Mouse (Mus musculus) spleen, postnatal 14 days (tissue): ENCODE results near the gene Gpank1.

Experiments used
- DNase-seq, 2 experiments: peaks; one replicate each; pipeline ENCODE4 v3.0.0; 2021 to 2022; ENCODE audit warnings: low spot score in 2 of 2

The Gpank1 gene

GRCm38 (mm10) chr17:35121143-35121799 is at the start of gene Gpank1:
Gene Gpank1 (plus strand): TSS chr17:35121455.
- DNase-seq, result peak; percentile 91 to 94

- no peak for DNase-seq
Observed at GRCm38 (mm10) chr17:35074097-35074496, 47.2 kb upstream of the Gpank1 start.

DNA sequence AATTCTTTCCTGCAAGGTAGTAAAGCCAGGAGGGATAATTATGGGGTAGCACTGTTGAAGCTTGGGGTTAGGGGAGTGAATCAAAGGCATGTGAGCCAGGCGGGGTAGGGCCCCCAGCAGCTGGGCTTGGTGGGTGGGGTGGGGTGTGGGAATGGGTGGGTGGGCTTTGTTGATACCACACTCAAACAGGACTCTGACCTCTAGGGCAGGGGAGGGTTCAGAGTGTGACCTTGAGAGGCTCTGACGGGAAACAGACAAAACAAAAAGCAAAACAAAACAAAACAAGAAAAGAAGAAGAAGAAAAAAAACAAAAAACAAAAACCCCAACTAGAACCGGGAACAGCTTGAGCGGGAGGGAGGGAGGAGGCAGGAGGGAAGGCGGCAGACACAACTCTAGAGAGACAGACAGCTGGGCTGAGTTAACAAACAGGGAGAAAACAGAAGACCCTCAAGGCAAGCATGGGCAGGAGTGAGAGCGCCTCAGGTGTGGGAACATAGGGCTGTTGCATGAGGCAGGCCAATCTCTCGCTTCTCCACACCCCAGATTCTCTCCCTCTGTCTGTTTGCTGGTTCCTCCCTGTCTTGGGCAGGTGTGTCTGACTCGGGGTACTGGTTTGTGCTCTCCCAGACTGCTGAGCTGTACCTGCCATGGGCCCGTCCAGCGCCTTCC is 44.6 kb upstream of the Gpank1 start, which contains the start of gene Ly6g6e:
Gene Ly6g6e, plus strand, starts transcription at position 396 of the 670 bp plus-strand sequence.
- no peak for DNase-seq

- DNase-seq, result no peak
Observed at GRCm38 (mm10) chr17:35077285-35077684, 44.0 kb upstream of the Gpank1 start.

DNA sequence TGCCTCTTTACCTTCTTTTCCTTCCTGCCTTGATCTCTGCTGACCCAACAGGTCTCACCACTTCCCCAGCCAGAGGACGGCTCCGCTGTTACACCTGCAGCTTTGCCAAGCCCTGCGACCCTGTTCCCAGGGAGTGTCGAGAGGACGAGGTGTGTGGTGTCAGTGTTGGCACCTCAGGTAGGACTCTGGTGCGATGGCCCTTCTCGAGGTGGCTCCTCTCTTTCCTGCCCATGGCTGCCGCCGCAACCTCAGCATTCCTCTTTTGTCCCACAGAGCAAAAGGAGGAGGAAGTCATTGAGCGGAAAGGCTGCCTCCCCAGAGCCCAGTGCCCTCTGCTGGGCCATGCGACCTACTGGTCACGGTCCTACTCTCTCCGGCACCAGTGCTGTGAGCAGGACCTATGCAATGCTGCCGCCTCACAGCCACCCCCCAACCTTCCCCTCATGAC is 43.4 kb upstream of the Gpank1 start, which contains the start of gene Ly6g6d:
Gene Ly6g6d, minus strand, starts transcription at position 280 of the 448 bp plus-strand sequence.
- DNase-seq, result no peak

DNA sequence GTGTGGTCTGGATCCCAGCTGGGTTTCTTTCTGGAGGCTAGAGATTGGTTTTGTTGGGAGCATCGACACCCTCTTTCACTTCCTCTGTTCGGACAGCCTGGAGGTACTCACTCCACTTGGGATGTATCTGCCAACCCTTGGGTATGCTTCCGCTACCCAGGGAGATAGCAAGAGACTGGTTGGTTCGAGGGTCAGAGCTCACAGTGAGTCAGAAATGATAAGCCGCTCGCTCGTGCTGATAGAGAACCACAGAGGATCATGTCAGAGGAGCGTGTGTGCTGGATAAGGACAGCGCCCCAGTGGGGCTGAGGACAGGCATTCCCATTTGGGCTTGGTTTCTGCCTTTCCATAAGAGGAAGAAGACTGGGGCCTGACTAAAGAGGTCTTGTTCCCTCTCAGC is 41.5 kb upstream of the Gpank1 start:
- DNase-seq, result no peak

DNA sequence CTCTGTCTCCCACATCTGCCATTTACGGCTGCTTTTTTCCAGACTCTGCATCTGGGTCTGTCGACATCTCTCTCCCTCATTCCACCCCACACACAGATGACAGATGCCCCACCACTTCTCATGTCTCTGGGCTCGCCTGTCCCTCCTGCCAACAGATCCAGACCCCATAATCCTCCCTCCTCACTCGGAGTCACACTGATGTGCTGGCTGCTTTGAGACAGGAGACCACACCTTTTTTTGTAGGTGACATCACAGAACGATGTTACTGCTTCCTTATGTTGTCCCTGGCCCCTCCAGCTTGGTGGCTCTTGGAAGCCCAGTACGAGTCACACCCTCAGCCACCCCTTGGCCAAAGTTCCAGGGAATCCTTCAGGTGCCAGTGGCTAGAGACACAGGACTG is 41.0 kb upstream of the Gpank1 start:
- no peak for DNase-seq

GRCm38 (mm10) chr17:35080710-35081109 is 40.5 kb upstream of the Gpank1 start:
- DNase-seq, result no peak

GRCm38 (mm10) chr17:35082841-35083576 is 38.2 kb upstream of the Gpank1 start:
- no peak for DNase-seq

DNA sequence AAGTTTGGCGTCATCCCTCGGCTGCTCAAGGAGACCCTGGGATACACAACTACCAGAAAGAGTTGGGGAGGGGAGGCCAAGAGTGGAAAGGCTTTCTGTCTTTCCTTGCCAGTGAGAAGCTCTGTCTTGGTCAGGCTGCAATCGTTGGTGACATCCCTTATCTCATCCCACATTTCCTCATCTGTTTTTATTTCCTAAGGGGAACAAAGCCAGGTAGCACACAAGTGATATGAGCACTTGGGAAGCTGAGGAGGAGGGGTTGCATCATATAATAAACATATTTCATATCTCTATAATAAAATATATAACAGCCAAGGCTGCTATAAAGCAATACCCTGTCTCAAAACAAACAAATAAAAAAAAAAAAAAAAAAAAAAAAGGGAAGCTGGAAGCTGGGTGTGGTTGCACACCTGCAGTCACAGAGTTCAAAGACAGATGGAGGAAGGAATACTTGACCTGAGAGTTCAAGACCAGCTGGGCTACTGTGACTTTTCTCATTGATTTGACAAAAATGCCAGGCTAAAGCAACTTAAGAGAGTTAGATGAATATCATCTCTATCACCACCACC is 37.2 kb upstream of the Gpank1 start:
- DNase-seq, result no peak

DNA sequence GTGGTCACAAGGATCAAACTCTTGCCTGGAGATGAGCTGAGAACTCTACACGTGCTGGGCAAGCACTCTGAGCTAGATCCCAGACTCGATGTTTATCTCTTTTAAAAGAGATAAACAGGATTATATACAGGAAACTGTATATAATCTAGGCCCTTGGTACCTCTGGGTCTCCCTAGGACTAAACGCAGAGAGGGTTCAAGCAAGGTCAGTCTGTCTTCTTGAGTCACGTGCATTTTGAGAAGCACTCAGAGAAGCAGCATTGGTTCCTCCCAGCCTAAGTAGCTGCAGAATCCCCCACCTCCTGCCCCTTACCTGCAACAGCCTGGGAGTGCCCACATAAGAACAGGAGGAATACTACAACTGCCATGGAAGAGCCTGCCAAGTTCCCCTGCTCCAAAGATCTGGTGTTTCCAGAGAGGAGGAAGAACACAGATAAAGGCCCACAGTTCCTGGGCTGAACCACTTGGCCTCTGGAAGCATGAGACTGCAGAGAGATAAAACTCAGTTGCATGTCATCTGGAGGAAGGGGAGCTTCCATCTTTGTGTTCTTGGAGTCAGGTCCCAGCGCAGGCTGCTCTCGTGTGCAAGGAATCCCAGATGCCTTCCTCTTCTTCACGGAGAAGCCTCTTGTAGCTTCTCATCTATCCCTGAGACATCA is 35.9 kb upstream of the Gpank1 start, which contains the start of gene Ly6g6f:
Gene Ly6g6f, minus strand, starts transcription at position 403 of the 658 bp plus-strand sequence.
- no peak for DNase-seq

DNA sequence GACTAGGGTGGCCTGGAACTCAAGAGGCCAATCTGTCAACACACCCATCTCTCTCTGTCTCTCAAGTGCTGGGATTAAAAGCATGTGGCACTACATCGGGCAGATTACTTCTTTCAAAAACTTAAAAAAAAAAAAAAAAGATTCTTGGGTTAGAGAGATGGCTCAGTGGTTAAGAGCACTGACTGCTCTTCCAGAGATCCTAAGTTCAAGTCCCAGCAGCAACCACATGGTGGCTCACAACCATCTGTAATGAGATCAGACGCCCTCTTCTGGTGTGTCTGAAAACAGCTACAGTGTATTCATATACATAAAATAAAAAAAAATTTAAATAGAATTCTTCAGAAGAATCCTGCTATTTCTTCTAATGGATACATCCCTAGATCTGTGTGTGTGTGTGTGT is 33.1 kb upstream of the Gpank1 start:
- DNase-seq, result no peak

GRCm38 (mm10) chr17:35088825-35089644 is 32.2 kb upstream of the Gpank1 start, which contains the start of gene Abhd16a:
Gene Abhd16a (plus strand): TSS chr17:35089263.
- DNase-seq, result peak; percentile 86 to 94

- DNase-seq, result peak; percentile 29 to 33
Observed at GRCm38 (mm10) chr17:35090166-35090932, 30.9 kb upstream of the Gpank1 start.

- DNase-seq, result no peak
Observed at GRCm38 (mm10) chr17:35092403-35093198, 28.7 kb upstream of the Gpank1 start.

DNA sequence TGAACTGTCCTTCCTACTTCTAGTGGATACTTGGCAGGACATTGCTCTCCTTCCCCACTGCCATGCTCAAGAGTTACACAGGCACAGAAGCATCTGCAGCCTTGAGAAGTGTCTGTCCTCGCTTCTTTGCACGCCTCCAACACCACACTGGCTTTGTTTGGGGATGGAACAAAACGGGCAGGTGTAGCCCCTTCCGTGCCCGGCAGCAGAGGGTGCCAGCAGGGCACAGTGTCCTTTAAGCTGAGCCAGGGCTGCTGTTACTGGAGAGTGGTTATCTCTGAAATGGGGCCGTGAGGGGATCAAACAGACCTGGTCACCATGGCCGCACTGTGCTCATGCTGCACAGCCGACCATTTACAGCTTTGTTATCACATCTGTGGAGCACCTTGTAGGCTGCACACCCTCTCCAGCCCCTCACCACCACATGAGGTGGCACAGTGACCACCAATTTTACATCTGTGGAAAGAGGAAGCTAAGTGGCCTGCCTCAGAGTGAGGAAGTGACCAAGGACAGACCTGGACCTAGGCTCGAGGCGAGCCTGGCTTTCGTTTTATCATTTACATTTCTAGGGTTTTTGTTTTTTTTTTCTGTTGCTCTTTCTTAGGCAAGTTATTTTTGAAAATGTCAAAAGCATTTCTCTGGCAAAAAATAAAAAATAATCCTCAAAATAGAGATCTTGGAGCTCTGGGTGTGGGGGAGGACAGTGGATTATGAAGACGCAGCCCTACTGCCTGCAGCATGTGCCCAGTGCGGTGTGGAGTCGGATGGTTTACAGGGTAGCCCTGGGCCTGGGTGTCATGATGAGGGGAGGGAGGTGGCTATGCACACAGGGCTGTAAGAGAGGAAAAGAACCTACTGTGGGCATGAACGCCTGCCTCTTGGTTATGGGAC is 26.5 kb upstream of the Gpank1 start:
- no peak for DNase-seq

GRCm38 (mm10) chr17:35096597-35096996 is 24.7 kb upstream of the Gpank1 start:
- no peak for DNase-seq

- DNase-seq, result peak in 1 of 2 experiments; percentile 45
Observed at GRCm38 (mm10) chr17:35097164-35097655, 24.0 kb upstream of the Gpank1 start.
